Mouse (Mus musculus) ES-E14 (cell line): ENCODE measurements at regions not wholly inside any gene's neighbourhood (a gene's known extent, or its start where the extent isn't known, plus 50 kb on each side); places are given as distances from the start of the nearest gene placed in this dataset.
"Not testable (repeated sequence)": the region's sequence is repeated elsewhere in the genome, so short reads cannot be mapped to it uniquely, and the experiment has no call there.

Experiments used
- DNase-seq: peaks from one replicate; pipeline ENCODE4 v3.0.0-alpha.2; 2013; ENCODE audit warnings: low read depth, low spot score
- H3K27ac ChIP-seq: 2 replicates; pipeline ENCODE4 v1.5.1; 2012; ENCODE audit warnings: low read depth, mild to moderate bottlenecking, low read length, moderate library complexity, mixed read lengths; ENCODE audit not compliant: poor library complexity, insufficient read depth, severe bottlenecking
- H3K36me3 ChIP-seq: 2 replicates; pipeline ENCODE4 v1.6.1; 2012; ENCODE audit warnings: mild to moderate bottlenecking, low read length, moderate library complexity, mixed read lengths; ENCODE audit not compliant: control insufficient read depth, poor library complexity, insufficient read depth, severe bottlenecking
- H3K4me1 ChIP-seq, 2 experiments: fragments of 150-350 bp in 1 of 2; sonication (generic) in 1 of 2; 2 replicates each; pipeline ENCODE4 v1.6.1; 2012; ENCODE audit warnings: low read length in 2 of 2, mild to moderate bottlenecking in 1 of 2, mixed read lengths in 1 of 2; ENCODE audit not compliant: control insufficient read depth in 2 of 2, insufficient read depth in 2 of 2, poor library complexity in 1 of 2
- H3K4me3 ChIP-seq, 2 experiments: fragments of 150-350 bp in 1 of 2; sonication (generic) in 1 of 2; 2 replicates each; pipeline ENCODE4 v1.5.1; 2012; ENCODE audit warnings: low read length in 2 of 2, low read depth in 1 of 2, mild to moderate bottlenecking in 1 of 2, mixed read lengths in 1 of 2; ENCODE audit not compliant: insufficient read depth in 1 of 2, poor library complexity in 1 of 2, severe bottlenecking in 1 of 2
- H3K9ac ChIP-seq: 2 replicates; pipeline ENCODE4 v1.6.1; 2012; ENCODE audit warnings: low read depth, mild to moderate bottlenecking, low read length, mixed read lengths; ENCODE audit not compliant: poor library complexity, insufficient read depth, severe bottlenecking
- H3K9me3 ChIP-seq: fragments of 150-350 bp; sonication (generic); 2 replicates; pipeline ENCODE4 v1.6.1; 2012; ENCODE audit warnings: low read depth, mild to moderate bottlenecking, low read length; ENCODE audit not compliant: control insufficient read depth, insufficient read depth
- CHD2 ChIP-seq: IDR thresholded peaks from 2 replicates; pipeline ENCODE4 v1.6.1; 2014; ENCODE audit warnings: mild to moderate bottlenecking, low read depth, low read length, inconsistent platforms
- HCFC1 ChIP-seq: IDR thresholded peaks from 2 replicates; pipeline ENCODE4 v1.6.1; 2012; ENCODE audit warnings: low read length, inconsistent platforms, borderline replicate concordance; ENCODE audit not compliant: insufficient read depth
- ZC3H11A ChIP-seq: IDR thresholded peaks from 2 replicates; pipeline ENCODE4 v1.6.1; 2012; ENCODE audit warnings: low read depth, mild to moderate bottlenecking, inconsistent platforms, low read length, borderline replicate concordance
- in situ Hi-C, 2 experiments: fragments of 600-800 bp; cut with MboI; formaldehyde crosslinking; loops; one replicate each; pipeline ENCODE4 v1.15.1; 2025; ENCODE audit warnings: low sequenced_read_pairs in 2 of 2, inconsistent platforms in 1 of 2; ENCODE audit not compliant: unreplicated experiment in 2 of 2

DNA sequence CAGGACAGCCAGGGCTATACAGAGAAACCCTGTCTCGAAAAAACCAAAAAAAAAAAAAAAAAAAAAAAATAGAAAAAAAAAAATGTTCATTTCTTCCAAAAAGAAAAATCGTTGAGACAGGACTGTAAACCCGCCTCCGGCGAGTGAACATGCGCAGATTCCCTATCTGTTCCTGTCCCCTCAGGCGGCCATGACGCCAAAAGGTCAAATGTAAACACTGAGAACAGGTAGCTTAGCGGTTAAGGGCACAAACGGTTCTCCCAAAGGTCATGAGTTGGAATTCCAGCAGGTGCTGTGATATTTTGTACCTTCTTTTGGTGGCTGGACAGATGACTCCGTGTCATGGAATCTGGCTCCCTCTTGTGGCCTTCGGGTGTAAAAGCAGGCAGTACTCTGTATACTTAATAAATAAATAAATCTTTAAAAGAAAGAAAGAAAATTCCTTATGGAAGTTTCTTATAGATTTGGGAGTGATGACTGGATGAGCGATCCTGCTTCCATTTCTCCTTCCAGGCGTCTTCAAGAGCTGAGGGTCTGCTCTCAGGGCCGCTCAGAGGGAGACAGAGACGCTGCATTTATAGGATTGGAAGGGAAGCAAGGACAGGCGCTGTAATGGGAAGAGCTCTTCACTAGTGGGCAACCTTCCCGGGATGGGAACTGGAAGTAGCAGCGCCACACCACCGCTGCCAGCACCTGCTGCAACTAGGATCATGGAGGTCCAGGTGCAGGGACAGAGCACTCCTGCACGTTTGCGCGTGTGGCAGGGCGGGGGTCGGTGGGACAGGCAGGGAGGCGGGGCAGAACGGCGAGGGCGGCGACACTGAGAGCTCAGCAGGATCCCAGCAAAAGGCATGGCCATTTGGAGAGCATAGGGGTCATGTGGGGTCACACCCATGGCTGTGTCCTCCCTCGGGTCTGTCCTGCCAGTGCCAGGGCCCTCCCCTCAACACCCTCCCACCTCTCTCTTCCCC, 189.2 kb upstream of the Gm10767 start:
- H3K27ac ChIP-seq: peak overlapping the region; percentile 51
- H3K9me3 ChIP-seq, H3K4me1 ChIP-seq, in situ Hi-C loops, H3K36me3 ChIP-seq: not testable (repeated sequence)
- peak; percentile 27; the same call in 1 of the 2 replicates for TF ChIP-seq HCFC1
- TF ChIP-seq CHD2: 0 out of 2 replicates have a peak, but pooled peaks have one; percentile 27
- TF ChIP-seq ZC3H11A: peak; percentile 35; the same call in 1 of the 2 replicates
- peak overlapping the region; percentile 65 to 76 for H3K4me3 ChIP-seq
- peak; percentile 84 for DNase-seq
- H3K9ac ChIP-seq: peak overlapping the region; percentile 60

DNA sequence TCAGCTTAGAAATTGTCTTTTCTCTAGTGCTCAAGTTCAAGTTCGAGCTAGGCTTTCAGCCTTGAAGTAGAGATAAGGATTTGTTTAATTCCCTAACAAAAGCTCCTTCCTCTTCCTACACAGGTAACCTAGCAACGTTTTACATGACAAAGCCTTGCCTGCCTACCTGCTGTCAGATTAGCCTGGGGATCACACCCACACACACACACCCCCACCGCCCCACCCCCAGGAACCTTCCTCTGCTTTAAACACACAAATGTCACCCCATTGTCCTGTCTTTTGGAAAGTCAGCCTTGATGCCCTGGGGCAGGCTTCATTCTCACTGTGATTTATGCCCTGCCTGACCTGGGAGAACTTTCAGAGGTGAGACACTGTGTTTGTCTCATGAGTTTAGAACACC, 193.7 kb upstream of the Gm10767 start:
- H3K4me1 ChIP-seq, in situ Hi-C loops: not testable (repeated sequence)

DNA sequence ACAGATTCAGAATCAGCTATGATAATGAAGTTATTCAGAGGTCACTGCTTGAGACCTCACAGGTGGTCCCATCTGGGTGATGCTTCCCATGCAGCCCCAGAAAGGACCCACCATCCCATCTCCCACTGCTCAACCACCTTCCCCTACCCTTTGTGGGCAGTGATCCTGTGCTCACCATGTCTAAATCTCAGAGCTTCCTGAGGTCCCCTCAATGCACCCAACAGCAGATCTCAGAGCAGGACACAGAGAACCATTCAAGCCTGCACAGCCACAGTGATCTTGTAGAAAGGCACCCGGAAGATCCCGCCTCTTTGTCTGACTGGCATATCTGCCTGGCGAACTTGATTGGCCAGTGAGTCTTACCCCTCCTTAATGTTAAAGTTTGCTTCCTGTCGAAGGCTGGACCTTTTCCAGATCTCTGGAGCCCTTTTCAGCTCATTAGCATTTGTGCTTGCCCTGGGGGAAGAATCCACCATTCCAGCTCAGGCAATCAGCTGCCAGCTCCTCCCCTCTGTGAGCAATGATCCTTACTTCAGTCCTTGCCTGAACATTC, 206.7 kb upstream of the Gm10767 start:
- H3K9me3 ChIP-seq, H3K4me1 ChIP-seq, in situ Hi-C loops, H3K36me3 ChIP-seq: not testable (repeated sequence)
- peak; percentile 53; the same call in 1 of the 2 replicates for TF ChIP-seq HCFC1
- Histone ChIP-seq H3K9ac (peak overlapping the region; percentile 53), H3K27ac (peak overlapping the region; percentile 33), H3K4me3 (peak overlapping the region; percentile 64 to 78)
- peak; percentile 96 for DNase-seq

More for the DNA sequence above, 193.7 kb upstream of the Gm10767 start:
- H3K36me3 ChIP-seq, H3K9me3 ChIP-seq, H3K4me3 ChIP-seq, H3K9ac ChIP-seq: not testable (repeated sequence)
- H3K27ac ChIP-seq: peak overlapping the region; percentile 97; the same call in 1 of the 2 replicates
- peak; percentile 100 for DNase-seq

DNA sequence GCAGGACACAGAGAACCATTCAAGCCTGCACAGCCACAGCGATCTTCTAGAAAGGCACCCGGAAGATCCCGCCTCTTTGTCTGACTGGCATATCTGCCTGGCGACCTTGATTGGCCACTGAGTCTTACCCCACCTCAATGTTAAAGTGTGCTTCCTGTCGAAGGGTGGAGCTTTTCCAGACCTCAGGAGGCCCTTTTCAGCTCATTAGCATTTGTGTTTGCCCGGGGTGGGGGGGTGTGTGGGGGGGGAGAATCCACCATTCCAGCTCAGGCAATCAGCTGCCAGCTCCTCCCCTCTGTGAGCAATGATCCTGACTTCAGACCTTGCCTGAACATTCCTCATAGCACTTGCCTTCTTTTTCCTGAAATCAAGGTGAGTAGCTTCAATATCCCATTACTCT, 223.9 kb upstream of the Gm10767 start:
- in situ Hi-C loops, H3K4me1 ChIP-seq, H3K27ac ChIP-seq, H3K9me3 ChIP-seq, H3K9ac ChIP-seq, H3K36me3 ChIP-seq: not testable (repeated sequence)
- peak; percentile 87 for DNase-seq
- H3K4me3 ChIP-seq: peak overlapping the region in 1 of 2 experiments; percentile 24; a peak in 1 of 4 replicates

DNA sequence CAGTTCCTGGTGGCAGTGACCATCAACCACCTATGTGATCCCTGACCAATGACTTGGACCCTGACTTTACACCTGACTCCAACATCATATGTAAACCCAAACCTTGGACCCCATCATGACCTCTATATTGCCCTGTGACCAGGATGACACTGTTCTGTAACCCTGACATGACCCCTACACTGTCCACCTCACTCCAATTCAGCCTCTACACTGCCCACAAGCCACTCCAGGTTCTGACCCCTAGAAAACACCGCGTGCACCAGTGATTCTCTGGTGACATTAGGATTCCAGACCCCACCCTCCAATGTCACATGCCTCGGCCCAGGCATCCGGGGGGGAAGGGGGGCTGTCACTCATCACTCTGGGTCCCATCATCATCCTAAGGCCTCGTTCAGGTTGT, 201.3 kb upstream of the 2410141K09Rik start:
- not testable (repeated sequence) for H3K4me1 ChIP-seq, DNase-seq, H3K9ac ChIP-seq

DNA sequence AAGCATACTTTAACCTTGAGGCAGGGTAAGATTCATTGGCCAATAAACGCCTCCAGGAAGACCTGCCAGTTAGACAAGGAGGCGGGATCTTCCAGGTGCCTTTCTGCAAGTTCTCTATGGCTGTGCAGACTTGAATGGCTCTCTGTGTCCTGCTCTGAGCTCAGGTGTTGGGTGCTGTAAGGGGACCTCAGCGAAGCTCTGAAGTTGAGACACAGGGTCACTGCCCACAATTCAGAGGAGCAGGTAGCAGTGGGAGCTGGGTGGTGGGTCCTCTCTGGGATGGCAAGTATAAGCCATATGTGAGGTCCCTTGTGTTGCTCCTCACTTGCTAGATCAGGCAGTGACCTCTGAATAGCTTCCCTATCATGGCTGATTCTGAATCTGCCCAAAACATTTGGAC, 184.8 kb upstream of the 2410141K09Rik start:
- DNase-seq: peak; percentile 66
- Histone ChIP-seq H3K27ac (peak overlapping the region; percentile 99), H3K4me3 (peak overlapping the region; percentile 71 to 92), H3K9ac (peak overlapping the region; percentile 84)
- in situ Hi-C loops: loop anchor here in 1 of 2 experiments (10.0 kb wide), 1 partner anchor 641 kb away; no protein-coding TSS in a partner anchor
- not testable (repeated sequence) for H3K9me3 ChIP-seq, H3K4me1 ChIP-seq, H3K36me3 ChIP-seq

More for the DNA sequence above, 201.3 kb upstream of the 2410141K09Rik start:
- H3K27ac ChIP-seq, H3K4me3 ChIP-seq, H3K36me3 ChIP-seq, H3K9me3 ChIP-seq, in situ Hi-C loops: not testable (repeated sequence)

DNA sequence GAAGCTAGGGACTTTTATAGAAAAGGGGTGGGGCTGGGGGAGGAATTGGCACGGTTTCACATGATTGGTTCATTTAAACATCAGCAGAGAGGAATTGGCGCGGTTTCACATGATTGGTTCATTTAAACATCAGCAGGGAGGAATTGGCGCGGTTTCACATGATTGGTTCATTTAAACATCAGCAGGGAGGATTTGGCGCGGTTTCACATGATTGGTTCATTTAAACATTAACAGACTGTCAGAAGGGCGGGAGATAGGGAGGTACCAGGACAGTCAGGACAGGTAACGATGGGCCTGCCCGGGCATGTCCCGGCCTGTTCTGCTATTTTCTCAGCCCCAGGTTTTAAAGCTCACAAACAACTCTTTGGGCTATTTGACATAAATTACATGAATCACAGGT, 145.1 kb upstream of the 2410141K09Rik start:
- H3K9me3 ChIP-seq, H3K36me3 ChIP-seq, H3K9ac ChIP-seq, H3K4me1 ChIP-seq, in situ Hi-C loops, H3K27ac ChIP-seq, H3K4me3 ChIP-seq, DNase-seq: not testable (repeated sequence)
